Mouse (Mus musculus): Measurements from ENCODE around the gene Sfta2. TPM values are rescaled to one million over a fixed set of nuclear protein-coding genes. Genes with fewer than 3 reads are reported as not detected.

Sfta2 gene
- polyA plus RNA-seq, 3 experiments from 2014 or later = not detected

DNA sequence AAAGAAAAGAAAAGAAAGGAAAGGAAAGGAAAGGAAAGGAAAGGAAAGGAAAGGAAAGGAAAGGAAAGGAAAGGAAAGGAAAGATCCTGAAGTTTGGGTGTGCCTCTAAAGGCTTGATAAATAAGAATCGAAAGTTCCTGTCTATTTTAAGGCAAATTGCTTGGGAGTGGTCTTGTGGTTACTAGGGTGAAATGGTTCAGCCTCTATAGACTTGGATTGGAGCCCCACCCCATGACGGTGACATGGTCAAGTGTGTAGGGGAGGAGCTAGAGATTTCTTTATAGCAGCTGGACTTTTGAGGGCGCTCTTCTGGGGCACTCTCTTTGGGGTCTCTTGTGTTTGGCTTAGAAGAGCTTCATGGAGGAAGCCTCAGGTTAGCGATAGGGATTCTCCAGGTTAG lies 7.6 kb upstream of the Sfta2 start:
- no peak for ATAC-seq

DNA sequence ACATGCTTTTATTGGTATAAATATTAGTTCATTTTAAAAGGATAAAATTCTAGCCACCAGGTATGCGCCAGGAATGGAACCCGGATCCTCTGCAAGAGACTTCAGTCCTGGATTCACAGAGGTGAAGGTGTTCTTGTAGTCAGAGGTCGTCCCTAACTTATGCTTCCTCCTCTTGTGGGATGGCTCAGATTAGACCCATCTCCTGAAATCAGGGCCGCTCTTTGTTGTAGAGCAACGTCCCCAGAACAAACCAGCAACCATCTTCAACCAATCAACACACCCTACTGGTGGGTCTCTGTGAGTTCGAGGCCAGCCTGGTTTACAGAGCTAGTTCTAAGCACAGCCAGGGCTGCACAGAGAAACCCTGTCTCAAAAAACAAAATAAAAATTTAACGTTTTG lies 6.9 kb upstream of the Sfta2 start:
- ATAC-seq = no peak

DNA sequence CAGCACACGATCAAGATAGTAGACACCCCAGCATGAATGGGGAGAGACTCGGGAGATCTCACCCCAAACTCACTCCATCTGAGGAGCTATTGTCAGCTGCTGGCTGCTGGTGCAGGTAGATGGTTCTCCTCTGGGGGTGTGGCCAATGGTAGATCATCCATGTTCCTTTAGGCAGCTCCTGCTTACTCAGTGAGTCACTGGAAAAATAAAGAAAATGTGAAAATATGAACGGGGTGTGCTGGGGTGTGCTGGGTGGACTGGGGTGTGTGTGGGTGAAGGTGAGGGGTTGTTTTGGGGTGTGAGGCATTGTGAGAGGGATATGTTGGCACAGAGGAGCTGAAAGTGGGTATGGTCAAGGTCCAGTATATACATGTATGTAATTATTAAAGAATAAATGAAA lies 4.0 kb upstream of the Sfta2 start:
- no peak for ATAC-seq

DNA sequence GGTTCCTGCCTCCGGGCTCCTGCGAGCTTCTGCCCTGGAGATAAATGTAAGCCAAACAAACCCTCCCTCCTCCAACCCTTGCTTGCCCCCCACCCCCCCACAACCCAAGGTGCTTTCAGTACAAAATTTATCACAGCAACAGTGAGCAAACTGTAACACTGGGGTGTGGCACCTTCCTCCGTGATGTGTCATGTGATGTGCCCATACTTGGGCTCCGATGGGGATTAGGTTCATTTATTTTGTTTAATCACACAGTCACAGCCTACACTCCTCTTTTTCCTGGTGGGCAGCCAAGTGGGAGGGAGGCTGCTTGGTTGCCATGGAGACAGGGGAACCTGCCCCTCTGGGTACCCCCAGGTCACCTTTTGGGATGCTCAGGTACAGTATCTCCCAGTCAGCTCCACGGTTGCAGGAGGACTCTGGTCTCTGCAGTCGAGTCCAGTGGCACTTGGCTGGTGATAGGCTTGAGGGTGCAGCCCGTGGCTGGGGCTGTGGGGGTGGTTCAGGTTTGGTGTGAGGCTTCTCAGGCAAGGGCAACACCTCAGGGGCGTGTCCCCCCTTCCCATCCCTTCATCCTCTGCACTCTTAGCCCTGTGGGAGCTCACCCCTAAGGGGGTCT lies 496 bp downstream of the Sfta2 start:
- no peak for ATAC-seq

DNA sequence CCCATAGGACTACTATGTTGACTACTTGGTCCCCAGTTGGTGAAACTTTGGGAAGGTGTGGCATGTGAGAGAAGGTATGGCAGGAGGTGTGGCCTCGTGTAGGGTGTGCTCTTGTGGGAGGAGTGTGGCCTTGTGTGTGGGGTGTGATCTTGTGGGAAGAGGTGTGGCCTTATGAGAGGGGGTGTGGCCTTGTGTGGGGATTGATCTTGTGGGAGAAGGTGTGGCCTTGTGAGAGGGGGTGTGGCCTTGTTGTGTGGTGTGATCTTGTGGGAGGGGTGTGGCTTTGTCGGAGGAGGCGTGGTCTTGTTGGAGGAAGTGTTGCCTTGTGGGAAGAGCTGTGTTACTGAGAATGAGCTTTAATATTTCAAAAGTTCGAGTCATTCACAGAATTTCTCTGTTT lies 15.8 kb downstream of the Sfta2 start:
- no peak for ATAC-seq

DNA sequence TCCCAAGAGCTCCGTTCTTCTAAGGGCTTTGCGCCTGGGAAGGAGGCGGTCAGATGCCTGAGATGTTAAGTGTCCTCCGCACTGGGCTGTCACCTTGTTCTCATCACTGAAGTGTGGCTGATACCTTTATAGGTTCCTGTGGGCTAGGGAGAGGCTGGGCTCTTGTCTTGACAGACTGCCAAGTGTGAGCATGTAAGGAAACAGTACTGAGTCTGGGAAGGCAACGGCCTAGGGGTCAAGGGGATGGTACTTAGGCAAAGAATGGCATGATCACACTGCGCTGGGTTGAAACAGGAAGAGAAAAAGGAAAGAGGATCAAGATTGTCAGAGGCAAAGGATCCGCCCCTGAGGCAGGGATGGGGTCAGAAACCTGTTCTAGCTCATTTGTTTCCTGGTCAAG lies 25.2 kb downstream of the Sfta2 start, which contains the start of gene Gm9573:
Gm9573 (minus strand) TSS at position 101 of the 400 bp plus-strand sequence.
- ATAC-seq = no peak

DNA sequence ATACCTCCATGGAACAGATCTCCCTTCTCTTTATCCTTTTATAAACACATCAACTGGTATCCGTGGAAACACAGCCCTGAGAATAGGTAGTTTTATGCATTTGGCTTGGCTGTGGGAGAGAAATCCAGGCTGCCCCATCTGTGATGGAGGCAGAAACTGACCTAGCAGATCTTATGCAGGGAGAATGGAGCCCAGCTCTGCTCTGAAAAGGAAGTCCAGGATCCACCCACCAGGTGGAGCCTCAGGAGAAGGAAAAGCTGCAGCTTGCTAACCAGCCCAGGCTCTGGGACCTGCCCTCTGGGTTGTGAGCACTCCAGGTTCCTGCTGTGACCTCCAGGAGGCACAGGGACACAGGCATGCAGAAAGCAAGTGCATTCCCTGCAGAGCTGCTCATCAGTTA lies 32.6 kb downstream of the Sfta2 start:
- ATAC-seq = no peak

DNA sequence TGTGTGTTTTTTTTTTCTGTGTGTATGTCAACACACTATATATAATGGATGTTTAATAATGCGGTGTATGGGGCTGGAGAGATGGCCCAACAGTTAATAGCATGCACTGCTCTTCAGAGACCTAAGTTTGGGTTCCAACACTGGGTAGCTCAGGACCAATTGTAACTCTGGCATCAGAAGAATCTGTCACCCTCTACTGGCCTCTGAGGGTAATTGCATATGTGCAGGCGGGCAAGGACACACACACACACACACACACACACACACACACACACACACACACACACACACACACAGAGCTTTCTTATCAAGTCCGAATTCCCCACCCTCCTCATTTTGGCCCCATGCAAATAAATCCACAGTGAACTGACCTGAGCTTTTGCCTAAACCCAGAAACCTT lies 33.9 kb downstream of the Sfta2 start:
- no peak for ATAC-seq

DNA sequence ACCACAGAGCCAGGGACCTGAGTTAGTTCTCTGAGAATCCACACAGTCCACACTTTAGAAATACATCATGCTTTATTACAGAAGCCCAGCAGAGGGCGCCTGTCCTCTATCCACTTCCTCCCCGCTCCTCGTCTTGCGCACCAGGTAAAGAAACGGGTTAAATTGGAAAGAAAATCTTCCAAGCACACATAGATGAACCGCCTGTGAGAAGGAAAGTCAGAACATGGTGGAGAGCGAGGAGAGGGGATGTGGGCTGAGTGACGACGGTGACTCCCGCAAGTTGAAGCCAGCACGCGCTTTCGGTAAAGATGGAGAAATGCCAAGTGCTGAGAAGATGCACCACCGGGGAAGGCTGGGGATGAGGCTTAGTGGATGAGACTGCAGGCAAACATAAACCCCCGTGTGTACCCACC lies 34.4 kb downstream of the Sfta2 start:
- peak; percentile 68 for ATAC-seq

DNA sequence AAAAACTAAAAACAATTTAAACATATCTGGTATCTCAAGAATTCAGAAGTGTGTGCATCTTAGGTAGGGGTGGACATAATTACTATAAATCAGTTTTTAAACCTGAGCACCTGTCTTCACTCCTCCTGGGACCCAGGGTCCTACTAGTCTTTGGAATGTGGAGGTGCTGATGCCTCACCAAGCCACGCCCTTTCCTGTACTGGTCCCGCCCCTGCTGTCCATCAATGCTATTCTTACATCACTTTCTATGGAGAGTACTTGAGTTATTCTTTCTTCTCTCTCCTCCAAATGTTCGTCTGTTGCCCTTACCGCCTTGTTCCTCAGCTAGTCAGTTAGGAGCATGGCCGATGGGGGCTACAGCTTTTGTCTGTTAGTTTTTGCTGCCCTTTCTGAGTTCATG lies 35.0 kb downstream of the Sfta2 start:
- no peak for ATAC-seq

DNA sequence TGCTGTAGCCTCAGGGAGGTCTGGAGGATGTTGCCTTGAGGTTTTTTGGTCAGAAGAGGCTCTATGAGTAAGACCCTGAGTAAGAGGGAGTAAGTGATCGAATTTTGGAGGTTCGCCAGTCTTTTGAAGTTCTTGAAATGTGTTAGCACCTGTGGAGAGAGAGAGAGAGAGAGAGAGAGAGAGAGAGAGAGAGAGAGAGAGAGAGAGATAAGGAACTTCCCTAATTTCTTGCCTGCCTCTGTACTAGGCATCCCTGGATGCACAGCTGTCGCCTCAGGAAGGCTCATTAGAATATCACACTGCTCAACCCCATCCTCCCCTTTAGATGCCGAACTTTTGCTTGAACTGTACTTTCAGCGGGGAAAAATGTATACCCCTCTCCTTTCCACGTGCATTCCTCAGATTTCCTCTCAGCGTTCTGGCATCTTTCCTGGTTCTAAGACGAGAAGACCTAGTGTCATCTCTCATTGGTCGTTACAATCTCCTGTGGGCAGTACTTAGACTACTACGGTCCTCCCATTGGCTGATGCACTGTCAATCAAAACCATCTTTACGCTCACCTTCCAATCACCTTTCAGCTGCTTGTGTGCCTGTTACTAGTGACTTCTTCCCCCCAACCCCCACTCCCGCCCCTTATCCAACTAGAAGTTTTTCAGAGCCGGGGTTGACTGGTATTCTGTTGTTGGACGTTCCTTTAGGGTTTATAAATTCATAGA lies 37.3 kb downstream of the Sfta2 start:
- ATAC-seq = peak; percentile 86

DNA sequence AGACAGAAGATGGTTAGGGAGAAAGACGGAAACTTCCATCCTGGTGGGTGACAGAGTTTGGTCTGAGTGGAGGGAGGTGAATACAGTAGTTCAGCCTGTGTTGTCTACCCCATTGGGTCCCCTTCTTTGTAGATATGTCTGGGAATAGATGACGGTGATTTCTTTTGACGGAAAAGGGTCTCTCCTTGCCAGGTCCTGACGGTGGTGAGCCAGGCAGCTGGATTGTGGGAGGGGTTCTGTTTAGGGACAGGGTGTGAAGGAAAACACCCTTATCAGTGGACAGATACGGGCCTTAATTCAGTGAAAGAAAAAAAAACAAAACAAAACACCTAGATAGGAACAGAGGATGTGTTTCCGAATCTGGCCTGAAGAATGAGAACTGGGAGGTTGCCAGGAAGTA lies 38.0 kb downstream of the Sfta2 start:
- ATAC-seq = no peak

DNA sequence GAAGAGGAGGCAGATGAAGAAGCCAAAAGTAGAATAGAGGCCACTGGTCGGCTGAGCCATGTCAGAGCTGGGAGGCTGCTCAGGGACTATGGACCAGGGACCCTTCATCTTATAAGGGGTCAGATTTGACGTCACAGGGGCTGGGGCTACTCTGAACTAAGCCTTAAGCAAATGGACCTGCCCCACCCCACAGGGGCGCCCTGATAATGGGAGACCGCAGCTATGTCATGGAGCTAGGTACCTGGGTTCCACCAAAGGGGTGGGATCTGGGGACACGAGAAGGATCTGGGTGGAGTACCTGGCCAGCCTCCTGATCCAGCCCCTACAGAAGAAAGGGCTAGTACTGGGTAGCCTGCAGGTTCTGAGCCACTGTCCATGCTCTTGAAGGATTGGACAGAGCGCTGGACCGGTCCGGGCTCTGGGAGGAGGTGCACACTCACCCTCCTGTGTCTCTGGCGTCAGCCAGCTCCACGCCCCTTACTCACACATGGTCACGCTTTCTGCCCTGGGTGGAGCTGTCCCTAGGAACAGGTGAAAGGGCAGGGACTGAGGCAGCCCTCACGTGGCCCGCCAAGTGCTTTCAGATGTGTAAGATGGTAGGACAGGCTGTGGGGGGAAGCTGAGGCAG lies 42.4 kb downstream of the Sfta2 start, which contains the start of gene Mucl3:
Mucl3 (minus strand) TSS at position 87 of the 628 bp plus-strand sequence.
- ATAC-seq = no peak

DNA sequence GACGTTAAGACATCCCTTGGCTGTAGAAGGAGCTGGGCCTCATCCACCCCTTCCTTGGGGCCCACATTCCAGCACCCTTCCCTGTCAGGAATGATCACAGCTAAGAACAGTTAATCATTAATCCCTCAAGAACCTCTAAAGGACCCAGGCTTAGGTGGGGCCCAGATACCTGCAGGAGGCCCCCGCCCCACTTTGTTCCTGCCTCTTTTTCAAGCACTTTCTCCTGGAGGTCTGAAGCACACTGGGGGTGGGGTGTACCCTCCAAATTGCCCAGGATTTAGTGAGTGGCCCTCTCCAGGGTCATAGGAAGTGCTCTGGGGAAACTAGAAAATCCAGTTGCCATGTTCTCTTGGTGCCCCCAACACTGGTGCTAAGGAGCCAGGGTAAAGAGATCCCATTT lies 48.1 kb downstream of the Sfta2 start:
- no peak for ATAC-seq

DNA sequence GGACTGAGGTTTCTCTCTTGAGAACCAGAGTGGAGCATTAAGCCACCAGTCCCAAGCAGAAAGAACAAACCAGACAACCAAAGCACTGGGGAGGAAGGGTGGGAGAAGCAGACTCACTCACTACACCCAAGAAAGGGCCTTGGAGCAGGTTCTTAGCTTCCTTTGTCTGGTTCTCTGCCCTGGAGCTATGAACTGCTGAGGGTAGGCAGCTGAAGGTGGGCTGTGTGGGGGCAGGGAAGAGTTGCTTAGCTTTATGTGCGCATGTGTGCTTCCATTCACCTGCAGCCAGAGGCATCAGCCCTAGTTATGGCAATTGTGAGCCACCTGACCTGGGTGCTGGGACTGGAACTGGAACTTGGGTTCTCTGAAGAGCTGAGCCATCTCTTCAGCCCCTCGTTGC lies 51.7 kb downstream of the Sfta2 start:
- no peak for ATAC-seq

DNA sequence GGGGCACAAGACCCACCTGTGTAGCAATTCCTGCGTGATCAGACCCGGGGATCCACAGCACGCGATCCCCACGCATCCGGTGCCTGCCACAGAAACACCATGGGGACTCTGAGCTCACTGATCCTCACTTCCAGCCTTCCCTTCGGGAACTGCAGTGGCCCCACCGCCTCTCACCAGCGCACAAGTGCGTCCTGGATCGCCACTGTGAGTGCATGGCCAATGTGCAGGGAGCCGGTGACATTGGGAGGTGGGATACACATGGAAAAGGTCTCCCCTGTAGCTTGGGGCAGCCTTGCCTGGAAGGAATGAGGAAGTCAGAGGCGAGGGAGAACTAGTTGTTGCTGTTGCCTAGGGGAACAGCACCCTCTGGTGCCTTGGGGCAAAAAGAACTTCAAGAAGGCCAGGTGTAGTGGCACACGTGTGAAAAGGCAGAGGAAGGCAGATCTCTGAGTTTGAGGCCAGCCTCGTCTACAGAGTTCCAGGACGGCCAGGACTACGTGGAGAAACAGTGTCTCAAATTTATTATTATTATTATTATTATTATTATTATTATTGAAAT lies 64.7 kb downstream of the Sfta2 start:
- no peak for ATAC-seq

DNA sequence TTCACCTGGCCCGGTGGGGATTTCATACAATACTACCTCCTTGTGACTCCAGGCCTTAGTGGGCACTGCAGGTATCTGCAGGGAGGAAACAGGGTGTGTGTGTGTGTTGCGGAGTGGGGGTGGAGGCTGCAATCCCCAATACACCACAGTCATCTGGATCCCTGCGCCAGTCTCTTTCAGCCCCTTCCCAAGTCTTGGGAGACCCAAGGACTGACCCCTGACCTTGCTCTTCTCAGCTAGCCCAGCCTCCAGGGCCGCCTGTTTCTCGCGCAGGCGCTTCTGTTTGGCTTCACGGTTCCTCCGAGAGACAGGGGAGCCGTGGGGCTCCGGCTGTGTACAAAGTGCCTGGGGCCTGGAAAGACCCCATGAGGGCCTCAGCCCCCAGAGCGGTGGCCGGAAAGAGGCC lies 65.5 kb downstream of the Sfta2 start:
- ATAC-seq = peak; percentile 14

DNA sequence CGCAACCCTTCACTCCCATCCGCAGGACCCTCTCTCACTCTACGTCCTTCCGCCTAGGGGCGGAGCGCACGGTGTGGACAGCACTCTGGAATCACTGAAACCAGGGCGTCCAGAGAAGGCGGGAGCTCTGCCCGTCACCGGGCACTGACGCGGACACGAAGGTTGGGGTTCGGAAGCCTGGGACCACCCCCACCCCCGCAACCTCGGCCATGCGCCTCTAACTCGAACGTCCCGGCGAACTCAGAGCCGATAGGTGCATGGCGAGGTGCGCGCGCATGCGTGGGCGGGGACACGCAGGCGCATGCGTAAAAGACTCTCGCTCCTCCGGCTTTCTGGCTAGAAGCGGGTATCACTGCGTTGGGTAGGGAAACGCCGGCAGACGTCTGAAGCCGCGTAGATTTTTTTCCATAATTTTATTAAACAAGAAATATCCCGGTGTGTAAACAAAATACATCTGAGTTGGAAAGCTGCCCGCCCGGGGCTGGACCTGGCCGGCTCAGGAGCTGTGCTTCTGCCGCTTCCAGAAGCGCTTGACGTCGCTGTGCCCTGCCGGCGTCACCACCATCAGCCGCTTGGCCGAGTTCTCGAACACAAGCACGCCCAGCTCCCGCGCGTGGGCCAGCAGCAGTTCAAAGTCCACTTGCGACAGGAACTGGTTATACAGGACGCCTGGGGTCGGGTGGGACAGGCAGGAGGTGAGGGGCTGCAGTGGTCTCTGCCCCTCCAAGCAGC lies 66.2 kb downstream of the Sfta2 start, which contains the start of gene Vars2:
Vars2 (minus strand) TSS at position 259 of the 732 bp plus-strand sequence.
- ATAC-seq = peak; percentile 83

DNA sequence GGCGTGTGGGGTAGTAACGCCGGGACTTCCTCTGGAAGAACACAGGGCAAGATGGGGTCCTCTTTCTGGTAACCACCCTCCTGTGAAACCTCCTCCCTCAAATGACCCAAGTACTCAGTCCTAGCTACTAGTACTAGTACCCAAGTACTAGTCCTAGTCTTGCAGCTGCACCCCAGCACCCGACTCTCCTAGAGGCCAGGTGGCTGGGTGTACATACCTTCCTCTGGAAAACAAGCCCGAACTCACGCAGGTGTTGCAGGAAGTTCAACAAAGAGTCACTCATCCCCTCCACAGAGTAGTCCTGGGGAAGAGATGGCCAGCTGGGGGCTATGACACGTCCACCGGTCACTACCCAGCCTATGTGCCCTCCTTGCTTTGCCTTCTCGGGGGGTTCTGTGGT lies 68.4 kb downstream of the Sfta2 start:
- no peak for ATAC-seq

DNA sequence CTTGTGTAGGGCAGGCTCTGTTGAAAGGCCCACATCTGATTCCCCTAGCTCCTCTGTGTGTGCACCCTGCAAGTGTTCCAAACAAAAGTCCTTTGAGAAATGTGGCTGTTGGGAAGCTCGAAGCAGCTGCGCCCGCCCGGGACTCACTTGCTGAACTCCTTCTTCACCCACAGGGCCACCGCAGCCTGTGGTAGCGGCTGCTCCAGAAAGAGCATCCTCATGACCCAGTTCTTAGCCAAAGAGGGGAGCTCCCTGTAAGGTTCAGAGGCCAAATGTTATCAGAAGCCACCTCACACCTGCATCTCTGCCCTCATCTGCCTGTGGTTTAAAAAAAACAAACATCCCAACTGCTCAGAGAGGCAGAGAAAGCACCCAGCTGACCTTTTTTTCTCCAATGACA lies 70.5 kb downstream of the Sfta2 start:
- ATAC-seq = no peak

DNA sequence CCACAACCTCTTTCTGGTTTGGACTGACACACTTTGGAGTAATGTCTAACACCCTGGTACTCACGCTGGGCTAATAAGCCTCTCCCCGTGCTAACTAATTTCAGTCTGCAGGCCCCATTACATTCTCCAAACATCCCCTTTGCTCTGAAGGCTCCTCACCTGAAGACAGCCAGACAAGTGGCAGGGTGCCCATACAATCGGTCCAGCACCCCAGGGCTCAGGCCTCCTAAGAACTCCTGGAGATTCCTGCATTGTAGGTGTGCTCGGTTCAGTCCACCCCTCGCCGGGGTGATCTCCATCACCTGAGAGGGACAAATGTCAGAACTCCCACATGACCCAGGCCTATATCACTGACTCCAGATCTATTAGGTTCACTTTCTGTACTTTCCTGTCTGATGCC lies 71.2 kb downstream of the Sfta2 start:
- no peak for ATAC-seq

DNA sequence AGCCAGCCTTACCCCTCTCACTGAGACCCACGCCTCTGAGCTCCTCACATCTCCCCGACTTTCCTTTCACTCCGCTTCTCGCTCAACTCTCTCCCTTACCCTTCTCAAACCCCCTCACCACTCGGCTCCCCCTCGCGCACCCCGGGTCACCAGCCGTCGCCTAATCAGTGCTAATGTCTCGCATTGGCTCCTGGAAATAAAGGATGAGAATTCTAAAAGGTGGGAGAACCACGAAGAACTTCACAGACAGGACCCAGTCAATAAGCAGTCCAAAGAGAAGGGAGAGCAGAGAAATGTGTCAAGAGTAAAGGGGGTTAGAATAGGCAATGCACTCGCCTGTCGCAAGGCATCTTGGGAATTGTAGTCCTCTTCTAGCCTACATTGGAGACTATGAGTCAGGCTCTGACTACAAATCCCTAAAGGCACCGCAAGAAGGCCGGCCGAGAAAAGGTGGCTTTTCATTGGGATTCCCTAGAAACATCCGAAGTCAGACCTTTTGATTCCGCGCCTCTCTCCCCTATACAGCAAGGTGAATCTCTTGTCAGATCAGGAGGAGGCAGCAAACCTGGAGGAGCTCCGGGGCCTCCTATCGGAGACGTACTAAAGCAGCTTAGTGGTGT lies 72.2 kb downstream of the Sfta2 start, which contains the start of gene Gtf2h4:
Gtf2h4 (minus strand) TSS at position 324 of the 620 bp plus-strand sequence.
- ATAC-seq = peak; percentile 99

All from inflammation-experienced regulatory T-cells, adult 6 months (primary cell).